Mouse (Mus musculus) lung, postnatal 0 days (tissue): ENCODE data around the gene Cep44.

ENCODE experiments used
- CTCF ChIP-seq: IDR thresholded peaks from 2 replicates; pipeline ENCODE4 v1.5.1; 2016; ENCODE audit warnings: antibody characterized with exemption, mild to moderate bottlenecking
- EP300 ChIP-seq: IDR thresholded peaks from 2 replicates; pipeline ENCODE4 v1.6.1; 2016; ENCODE audit warnings: antibody characterized with exemption, mild to moderate bottlenecking, control low read depth

DNA sequence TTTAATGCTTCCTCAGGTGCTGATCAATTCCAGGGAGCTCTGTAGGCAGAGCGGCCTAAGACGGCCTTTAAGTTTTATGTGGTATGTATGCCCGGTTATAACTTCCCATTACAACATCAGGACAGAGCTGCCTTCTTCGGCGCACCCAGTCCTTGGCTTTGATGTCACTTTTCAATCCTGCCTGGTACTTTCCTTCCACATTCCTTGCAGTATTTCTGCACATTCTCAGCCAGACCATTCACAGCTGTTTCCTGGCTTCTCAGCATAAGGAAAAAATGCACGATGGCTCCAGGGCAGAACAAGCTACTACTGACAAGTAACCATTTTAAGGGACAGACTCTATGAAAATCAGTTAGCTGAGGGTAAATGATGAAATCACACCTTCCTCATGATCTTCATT lies 22.0 kb downstream of the Cep44 start:
- no peak for TF ChIP-seq CTCF
- no peak for TF ChIP-seq EP300
